Mouse (Mus musculus) lung, embryonic 15.5 days (tissue): ENCODE results near the gene Adcyap1r1. TPM values are rescaled to one million over a fixed set of nuclear protein-coding genes. Genes with fewer than 3 reads are reported as not detected.

Experiments
- ATAC-seq: fragments of 200-750 bp; cut with Nextera tagmentation; 2 replicates; pipeline ENCODE4 v1.8.0; 2017; ENCODE audit warnings: moderate number of reproducible peaks, borderline replicate concordance; ENCODE audit not compliant: low FRiP score, low TSS enrichment; ENCODE audit errors: extremely low read depth
- H3K27ac ChIP-seq: fragments of 300-500 bp; sonication (generic); 2 replicates; pipeline ENCODE4 v1.5.1; 2015; ENCODE audit warnings: moderate library complexity, mild to moderate bottlenecking, inconsistent platforms
- H3K27me3 ChIP-seq: fragments of 300-500 bp; sonication (generic); 2 replicates; pipeline ENCODE4 v1.6.1; 2015; ENCODE audit warnings: inconsistent platforms
- H3K36me3 ChIP-seq: fragments of 300-500 bp; sonication (generic); 2 replicates; pipeline ENCODE4 v1.6.1; 2015; ENCODE audit warnings: inconsistent platforms
- H3K4me1 ChIP-seq: fragments of 300-500 bp; sonication (generic); 2 replicates; pipeline ENCODE4 v1.6.1; 2015; ENCODE audit warnings: inconsistent platforms
- H3K4me2 ChIP-seq: fragments of 300-500 bp; sonication (generic); 2 replicates; pipeline ENCODE4 v1.6.1; 2015; ENCODE audit warnings: inconsistent platforms, mild to moderate bottlenecking, moderate library complexity
- H3K4me3 ChIP-seq: fragments of 300-500 bp; sonication (generic); 2 replicates; pipeline ENCODE4 v1.5.1; 2015; ENCODE audit warnings: mild to moderate bottlenecking, inconsistent platforms
- H3K9ac ChIP-seq: fragments of 300-500 bp; sonication (generic); 2 replicates; pipeline ENCODE4 v1.6.1; 2015; ENCODE audit warnings: inconsistent platforms
- H3K9me3 ChIP-seq: fragments of 300-500 bp; sonication (generic); 2 replicates; pipeline ENCODE4 v1.6.1; 2016; ENCODE audit warnings: inconsistent platforms
- WGBS: fragments of 180-500 bp; shearing (Covaris S2); methylation state at CpG from one replicate; pipeline ENCODE4 v1.1.7; 2015; 5-methylcytosine and 5-hydroxymethylcytosine counted together
- polyA plus RNA-seq: library from polyadenylated mRNA; unstranded; fragments of >200 nt; fragmentation: Nextera tagmentation; extraction: Ambion mirVana; gene quantifications from 2 replicates; pipeline ENCODE4 v1.2.1, GENCODE M21; 2015

Adcyap1r1 gene
- polyA plus RNA-seq, 1 experiment from 2014 or later: 0.71 TPM

GRCm38 (mm10) chr6:55455641-55456040 is 3.9 kb downstream of the Adcyap1r1 start:
- Histone ChIP-seq H3K27me3 (peaks cover 45% of the 10 kb centered on the region), H3K36me3 (no peaks in the 10 kb centered on the region), H3K4me2 (no peak overlapping the region), H3K27ac (no peak overlapping the region), H3K4me3 (no peak overlapping the region), H3K9ac (no peak overlapping the region), H3K4me1 (peaks cover 6% of the 10 kb centered on the region), H3K9me3 (no peaks in the 10 kb centered on the region)
- WGBS: 76% methylated on average over 5 of the region's 5 CpGs
- no peak for ATAC-seq

DNA sequence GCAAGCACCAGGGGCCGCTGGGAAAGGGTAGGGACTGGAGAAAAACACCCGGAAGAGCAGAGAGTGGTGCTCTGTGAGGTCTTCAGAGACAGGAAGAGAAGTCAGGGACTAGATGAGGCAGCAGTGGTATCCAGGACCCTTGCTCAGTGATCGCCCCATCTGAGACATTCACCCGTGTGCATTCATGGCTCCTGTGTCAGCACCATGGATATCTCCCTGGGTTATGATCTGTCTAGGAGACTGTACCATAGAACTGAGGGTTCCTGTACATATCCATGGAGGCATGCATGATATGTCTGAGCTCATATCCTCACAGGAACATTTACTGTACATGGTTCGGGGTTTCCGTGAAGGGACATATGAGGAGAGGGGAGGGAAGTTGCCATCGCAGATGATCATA is 5.9 kb downstream of the Adcyap1r1 start:
- 66% methylated on average over 7 of the region's 7 CpGs for WGBS
- Histone ChIP-seq H3K4me3 (no peak overlapping the region), H3K27ac (no peak overlapping the region), H3K36me3 (no peaks in the 10 kb centered on the region), H3K9ac (no peak overlapping the region), H3K4me2 (no peak overlapping the region), H3K9me3 (no peaks in the 10 kb centered on the region), H3K4me1 (no peaks in the 10 kb centered on the region), H3K27me3 (peaks cover 24% of the 10 kb centered on the region)
- ATAC-seq: no peak

DNA sequence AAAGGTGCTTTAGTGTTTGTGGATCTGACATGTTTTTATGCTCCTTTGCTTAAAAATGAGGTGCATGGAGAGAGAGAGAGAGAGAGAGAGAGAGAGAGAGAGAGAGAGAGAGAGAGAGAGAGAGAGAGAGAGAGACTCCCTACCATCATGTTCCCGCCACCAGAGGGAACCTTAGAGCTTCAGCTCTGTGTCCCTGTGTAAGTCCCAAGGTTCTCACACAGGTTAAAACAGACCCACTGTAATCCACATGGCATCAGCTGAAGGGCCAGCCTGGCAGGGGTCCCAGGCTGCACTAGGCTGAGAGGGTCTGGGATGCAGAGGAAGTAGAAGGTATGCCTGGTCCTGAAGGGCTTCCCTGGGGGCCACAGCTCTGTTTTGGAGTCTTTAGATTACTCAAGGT is 6.4 kb downstream of the Adcyap1r1 start:
- Histone ChIP-seq H3K27ac (no peak overlapping the region), H3K4me3 (no peak overlapping the region), H3K36me3 (no peaks in the 10 kb centered on the region), H3K9ac (no peak overlapping the region), H3K4me1 (no peaks in the 10 kb centered on the region), H3K27me3 (peaks cover 20% of the 10 kb centered on the region), H3K4me2 (no peak overlapping the region), H3K9me3 (no peaks in the 10 kb centered on the region)
- 38% methylated on average over 1 of the region's 1 CpGs for WGBS
- no peak for ATAC-seq

GRCm38 (mm10) chr6:55459545-55460397 is 8.0 kb downstream of the Adcyap1r1 start:
- 78% methylated on average over 20 of the region's 20 CpGs for WGBS
- Histone ChIP-seq H3K27ac (no peak overlapping the region), H3K9me3 (no peaks in the 10 kb centered on the region), H3K9ac (no peak overlapping the region), H3K4me2 (no peak overlapping the region), H3K4me3 (no peak overlapping the region), H3K4me1 (no peaks in the 10 kb centered on the region), H3K27me3 (peaks cover 6% of the 10 kb centered on the region; the same call in 1 of the 2 replicates), H3K36me3 (no peaks in the 10 kb centered on the region)
- no peak for ATAC-seq

DNA sequence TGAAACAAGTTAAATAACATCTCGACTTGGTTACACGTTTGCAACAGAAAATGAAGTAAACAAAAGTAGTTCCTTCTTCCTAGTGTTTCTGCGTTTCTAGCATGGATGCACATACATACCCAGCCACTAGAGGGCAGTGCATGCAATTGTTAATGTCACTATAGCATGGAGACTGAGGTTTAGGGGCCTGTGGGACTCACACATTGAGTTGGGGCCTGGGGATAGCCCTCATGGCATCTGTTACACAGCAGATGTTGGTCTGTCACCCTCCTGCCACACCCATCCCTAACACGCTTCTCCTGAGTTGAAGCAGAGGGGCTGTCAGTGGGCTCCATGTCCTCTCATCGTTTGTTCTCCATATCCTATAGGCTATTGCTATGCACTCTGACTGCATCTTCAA is 9.4 kb downstream of the Adcyap1r1 start:
- H3K36me3 ChIP-seq: no peaks in the 10 kb centered on the region
- 49% methylated on average over 5 of the region's 5 CpGs for WGBS
- no peaks in the 10 kb centered on the region for H3K9me3 ChIP-seq
- no peaks in the 10 kb centered on the region for H3K27me3 ChIP-seq
- no peaks in the 10 kb centered on the region for H3K4me1 ChIP-seq
- no peak overlapping the region for H3K27ac ChIP-seq
- H3K4me3 ChIP-seq: no peak overlapping the region
- no peak for ATAC-seq
- no peak overlapping the region for H3K4me2 ChIP-seq
- H3K9ac ChIP-seq: no peak overlapping the region

DNA sequence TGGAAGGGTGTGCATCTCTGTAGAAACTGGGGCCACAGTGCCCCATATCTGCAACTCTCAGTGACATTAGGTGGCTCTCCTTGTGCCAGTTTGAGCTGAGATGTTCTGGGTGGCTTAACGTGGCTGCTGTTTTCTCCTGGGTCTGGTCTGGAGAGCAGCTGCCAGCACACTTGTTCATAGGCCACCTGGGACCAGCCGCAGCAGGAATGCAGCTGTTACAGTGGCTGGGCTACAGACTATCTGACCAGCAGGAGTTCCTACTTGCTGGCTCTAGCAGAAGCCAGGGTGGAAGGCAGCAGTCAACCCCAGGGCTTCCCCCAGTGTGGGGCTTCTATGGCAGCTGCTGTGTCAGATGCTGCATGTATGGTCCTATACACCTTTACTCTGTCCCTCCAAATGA is 9.9 kb downstream of the Adcyap1r1 start:
- ATAC-seq: no peak
- Histone ChIP-seq H3K4me3 (no peak overlapping the region), H3K9ac (no peak overlapping the region), H3K36me3 (no peaks in the 10 kb centered on the region), H3K27ac (no peak overlapping the region), H3K4me2 (no peak overlapping the region), H3K4me1 (no peaks in the 10 kb centered on the region), H3K27me3 (no peaks in the 10 kb centered on the region), H3K9me3 (no peaks in the 10 kb centered on the region)
- WGBS: 74% methylated on average over 2 of the region's 2 CpGs

GRCm38 (mm10) chr6:55462394-55462793 is 10.6 kb downstream of the Adcyap1r1 start:
- H3K4me1 ChIP-seq: no peaks in the 10 kb centered on the region
- H3K4me2 ChIP-seq: no peak overlapping the region
- no peak for ATAC-seq
- WGBS: 84% methylated on average over 1 of the region's 1 CpGs
- H3K27ac ChIP-seq: no peak overlapping the region
- H3K9me3 ChIP-seq: no peaks in the 10 kb centered on the region
- H3K4me3 ChIP-seq: no peak overlapping the region
- no peaks in the 10 kb centered on the region for H3K27me3 ChIP-seq
- H3K9ac ChIP-seq: no peak overlapping the region
- H3K36me3 ChIP-seq: no peaks in the 10 kb centered on the region

DNA sequence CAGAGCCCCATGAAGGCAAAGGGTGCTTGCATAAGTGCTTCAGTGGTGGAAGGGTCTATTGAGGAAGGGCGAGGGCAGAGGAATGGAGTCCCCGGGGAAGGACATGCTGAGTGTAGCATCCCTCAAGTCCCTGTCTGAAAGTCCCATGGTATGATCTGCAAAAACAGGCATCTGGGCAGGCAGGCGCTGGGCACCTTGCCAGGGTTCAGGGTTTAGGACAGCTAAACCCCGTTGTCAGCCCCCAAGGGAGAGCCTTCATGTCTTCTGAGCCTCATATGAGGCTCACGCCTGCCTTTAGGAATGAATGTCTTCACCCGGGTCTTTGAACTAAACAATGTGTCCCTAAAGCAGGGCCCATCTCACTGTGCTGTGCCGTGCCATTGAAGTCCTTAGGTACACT is 12.2 kb downstream of the Adcyap1r1 start:
- no peaks in the 10 kb centered on the region for H3K4me1 ChIP-seq
- 67% methylated on average over 7 of the region's 7 CpGs for WGBS

DNA sequence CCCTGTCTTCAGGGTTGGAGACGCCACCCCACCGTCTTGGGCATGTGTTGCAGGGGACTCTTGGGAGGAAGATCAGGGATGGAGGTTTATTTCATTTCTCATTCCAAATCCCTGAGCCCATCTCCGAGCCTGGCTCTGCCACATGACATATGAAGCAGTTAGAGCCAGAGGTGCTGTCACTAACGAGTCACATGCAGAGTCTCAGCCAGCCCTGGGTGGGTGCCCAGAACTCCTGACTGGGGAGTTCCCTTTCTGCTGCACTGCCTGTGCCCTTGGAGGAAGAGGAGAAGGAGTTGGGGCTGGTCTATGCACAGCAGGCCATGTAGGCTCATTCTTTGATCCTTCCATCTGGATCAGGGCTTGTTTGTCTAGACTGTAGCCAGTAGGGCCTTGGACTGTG is 13.5 kb downstream of the Adcyap1r1 start:
- WGBS: 76% methylated on average over 4 of the region's 4 CpGs
- no peak overlapping the region for H3K4me2 ChIP-seq
- no peak overlapping the region for H3K9ac ChIP-seq
- H3K27ac ChIP-seq: no peak overlapping the region
- no peaks in the 10 kb centered on the region for H3K9me3 ChIP-seq
- no peak for ATAC-seq
- no peaks in the 10 kb centered on the region for H3K27me3 ChIP-seq
- H3K4me3 ChIP-seq: no peak overlapping the region
- no peaks in the 10 kb centered on the region for H3K4me1 ChIP-seq
- H3K36me3 ChIP-seq: no peaks in the 10 kb centered on the region

More for the DNA sequence above, 12.2 kb downstream of the Adcyap1r1 start:
- Histone ChIP-seq H3K9me3 (no peaks in the 10 kb centered on the region), H3K36me3 (no peaks in the 10 kb centered on the region), H3K4me2 (no peak overlapping the region), H3K9ac (no peak overlapping the region), H3K27ac (no peak overlapping the region), H3K4me3 (no peak overlapping the region), H3K27me3 (no peaks in the 10 kb centered on the region)
- no peak for ATAC-seq

- H3K9ac ChIP-seq: no peak overlapping the region
Measured at GRCm38 (mm10) chr6:55466301-55466761, 14.6 kb downstream of the Adcyap1r1 start.

GRCm38 (mm10) chr6:55470691-55471090 is 18.9 kb downstream of the Adcyap1r1 start:
- H3K4me3 ChIP-seq: no peak overlapping the region
- 75% methylated on average over 5 of the region's 5 CpGs for WGBS
- no peak overlapping the region for H3K27ac ChIP-seq
- no peaks in the 10 kb centered on the region for H3K36me3 ChIP-seq
- no peaks in the 10 kb centered on the region for H3K4me1 ChIP-seq
- H3K9me3 ChIP-seq: no peaks in the 10 kb centered on the region
- H3K4me2 ChIP-seq: no peak overlapping the region
- H3K27me3 ChIP-seq: no peaks in the 10 kb centered on the region
- no peak overlapping the region for H3K9ac ChIP-seq
- no peak for ATAC-seq

More at GRCm38 (mm10) chr6:55466301-55466761, 14.6 kb downstream of the Adcyap1r1 start:
- Histone ChIP-seq H3K4me3 (no peak overlapping the region), H3K36me3 (no peaks in the 10 kb centered on the region), H3K27me3 (no peaks in the 10 kb centered on the region), H3K4me1 (no peaks in the 10 kb centered on the region), H3K4me2 (no peak overlapping the region), H3K9me3 (no peaks in the 10 kb centered on the region), H3K27ac (no peak overlapping the region)
- ATAC-seq: no peak

DNA sequence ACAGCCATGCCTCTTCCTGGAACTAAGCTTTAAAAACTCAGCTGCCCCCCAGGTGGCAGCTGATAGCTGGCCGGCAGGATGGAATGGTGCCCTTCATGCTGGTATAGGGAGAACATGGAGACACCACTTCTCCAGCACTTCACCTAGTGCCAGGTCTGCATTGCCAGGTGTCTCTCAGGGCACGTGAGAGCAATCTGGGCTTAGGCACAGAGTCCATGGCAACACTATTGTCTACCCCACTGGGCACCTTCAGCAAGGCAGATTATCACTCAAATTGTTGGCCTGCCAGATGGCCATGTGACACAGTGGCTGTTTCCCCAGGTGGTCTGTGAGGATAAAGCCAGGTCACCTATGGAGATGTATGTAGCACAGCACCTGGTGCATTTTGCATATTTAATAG is 20.6 kb downstream of the Adcyap1r1 start:
- WGBS: 77% methylated on average over 2 of the region's 2 CpGs
- Histone ChIP-seq H3K4me1 (no peaks in the 10 kb centered on the region), H3K9me3 (no peaks in the 10 kb centered on the region), H3K4me3 (no peak overlapping the region), H3K27ac (no peak overlapping the region), H3K36me3 (no peaks in the 10 kb centered on the region), H3K4me2 (no peak overlapping the region), H3K9ac (no peak overlapping the region), H3K27me3 (no peaks in the 10 kb centered on the region)
- ATAC-seq: no peak
